Mouse (Mus musculus) intestine, embryonic 14.5 days (tissue): ENCODE measurements at regions not wholly inside any gene's neighbourhood (a gene's known extent, or its start where the extent isn't known, plus 50 kb on each side); places are given as distances from the start of the nearest gene placed in this dataset. TPM values are rescaled to one million over a fixed set of nuclear protein-coding genes. Genes with fewer than 3 reads are reported as not detected.

Experiments
- microRNA counts: library from miRNA; unstranded; fragments of <30 nt; microRNA quantifications from one replicate; lab custom pipeline; 2016
- microRNA-seq: library from miRNA; unstranded; fragments of <30 nt; microRNA quantifications from one replicate; pipeline ENCODE4, GENCODE M21; 2016

MicroRNAs encoded in the stretch of these regions (microRNA counts, 519-probe panel; counts per million panel counts)
- microRNA mmu-miR-2136 (lab: Ali Mortazavi, UCI), result not detected

Small RNA genes lying in the stretch of these regions (microRNA-seq; reads per million reads assigned to microRNA genes)
- gene Mir2136, result not detected
